Mouse (Mus musculus): ENCODE measurements at regions not wholly inside any gene's neighbourhood (a gene's known extent, or its start where the extent isn't known, plus 50 kb on each side); places are given as distances from the start of the nearest gene placed in this dataset.

DNA sequence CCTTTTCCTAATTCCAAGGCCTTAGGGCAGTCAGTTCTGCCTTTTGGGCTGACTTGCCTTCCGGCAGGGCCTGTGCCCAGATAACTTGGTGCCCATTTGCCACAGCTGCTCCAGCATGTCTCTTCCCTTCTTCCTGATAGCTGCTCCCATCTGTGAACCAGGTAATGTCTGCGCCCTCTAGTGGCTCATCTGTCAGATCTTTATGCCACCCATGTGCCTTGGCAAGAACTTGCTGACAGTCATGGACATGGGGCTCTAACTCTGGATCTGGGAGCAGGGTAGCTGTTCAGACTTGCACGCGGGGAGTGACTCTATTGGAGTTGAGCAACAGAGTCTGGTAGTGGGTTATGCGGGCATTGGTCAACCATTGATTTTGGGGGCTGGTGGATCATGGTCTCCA lies 309.3 kb downstream of the Cetn3 start:
- TF ChIP-seq POLR2A (IDR thresholded peaks at IDR 0.05; ENCODE audit: low read depth, low read length) (no peak), CTCF (conservative IDR thresholded peaks at IDR 0.05; ENCODE audit: insufficient read depth, insufficient read length, low read depth, low read length) (peak; percentile 46)

Measured in kidney, adult 2 months (tissue).